Mouse (Mus musculus): ENCODE results near the gene Il5ra. TPM values are rescaled to one million over a fixed set of nuclear protein-coding genes. Genes with fewer than 3 reads are reported as not detected.

Gene Il5ra
- polyA plus RNA-seq (2014; fragmentation: Nextera tagmentation; extraction: Ambion mirVana) = not detected in 2 replicates

DNA sequence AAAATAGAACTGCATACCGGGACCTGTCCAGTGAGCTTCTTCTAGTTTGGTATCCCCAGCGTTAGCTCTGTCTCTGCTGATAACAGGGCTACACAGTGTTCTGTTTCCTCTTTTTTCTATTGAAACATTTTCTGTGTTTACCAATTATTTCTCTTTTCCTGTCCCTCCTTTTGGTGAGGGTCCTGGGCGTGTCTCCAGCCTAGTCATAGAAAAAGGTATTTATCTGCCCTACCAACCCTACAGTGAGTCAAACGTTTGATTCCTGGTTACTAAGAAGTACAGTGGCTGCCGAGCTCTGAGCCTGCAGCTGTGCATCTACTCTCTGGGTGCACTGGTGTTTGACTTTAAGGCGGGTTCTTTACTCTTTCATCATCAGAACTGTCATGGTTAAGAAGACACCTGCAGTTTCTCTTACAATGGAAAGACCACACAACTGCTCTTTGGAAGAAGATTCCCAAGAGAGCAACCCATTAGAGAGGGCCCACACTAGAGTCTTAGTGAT lies at the start of gene Il5ra:
TSS of gene Il5ra (minus strand) at position 151 of the 502 bp plus-strand sequence.
- Histone ChIP-seq H3K4me2 (replicated peaks; ENCODE audit: low read depth, low read length) (no peak within 1 kb of the TSS), H3K27me3 (ENCODE audit: control insufficient read depth, insufficient read depth, low read length) (no peaks in the 10 kb centered on the region), H3K4me1 (replicated peaks; ENCODE audit: control insufficient read depth, insufficient read depth, low read length) (no peaks in the 10 kb centered on the region), H3K9me3 (ENCODE audit: control insufficient read depth, low read length) (no peaks in the 10 kb centered on the region), H3K4me3 (ENCODE audit: low read depth, low read length) (no peak within 1 kb of the TSS), H3K9ac (ENCODE audit: low read depth, low read length) (no peak within 1 kb of the TSS), H3K36me3 (ENCODE audit: control insufficient read depth, insufficient read depth, low read length) (no peaks in the 10 kb centered on the region), H3K27ac (ENCODE audit: low read depth, low read length) (no peak within 1 kb of the TSS)
- ATAC-seq (ENCODE audit: low FRiP score) (no peak), DNase-seq (ENCODE audit: low spot score) (no peak)
- WGBS = 72% methylated on average over 6 of the region's 6 CpGs

DNA sequence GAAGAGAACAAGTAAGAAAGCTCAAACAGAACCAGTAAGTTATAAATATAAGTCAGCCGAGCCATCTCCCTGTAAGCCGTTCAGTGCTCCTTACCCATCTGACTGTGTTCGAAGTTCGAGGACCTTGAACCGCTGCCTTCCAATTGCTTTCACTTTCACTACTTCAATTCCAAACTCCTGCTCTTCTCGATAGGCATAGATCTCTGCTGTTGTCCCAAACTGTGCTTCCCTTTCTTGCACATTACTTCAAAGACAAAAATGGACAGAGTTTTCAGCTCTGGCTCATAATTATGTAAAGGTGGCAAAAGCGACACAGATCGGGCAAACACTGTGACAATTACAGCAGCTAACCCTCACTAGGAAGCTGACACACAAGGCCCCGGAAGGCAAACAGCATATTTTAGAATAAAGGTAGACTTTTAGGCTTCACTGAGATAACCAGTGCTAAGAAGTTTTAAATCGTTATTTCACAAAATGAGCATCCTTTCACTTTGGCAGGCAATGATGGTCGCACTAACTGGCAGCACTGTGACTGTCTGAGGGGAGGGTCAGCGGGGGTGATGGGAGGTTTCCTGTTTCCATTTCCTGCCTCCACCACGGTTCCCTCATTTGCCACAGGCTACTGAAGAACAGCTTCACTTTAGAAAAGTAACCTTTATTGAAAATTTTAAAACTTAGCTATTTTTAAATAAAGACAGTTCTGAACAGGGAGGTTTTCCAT lies 45.4 kb upstream of the Il5ra start:
- Histone ChIP-seq H3K4me3 (ENCODE audit: low read depth, low read length) (no peak overlapping the region), H3K27me3 (ENCODE audit: control insufficient read depth, insufficient read depth, low read length) (no peaks in the 10 kb centered on the region), H3K4me2 (replicated peaks; ENCODE audit: low read depth, low read length) (no peak overlapping the region), H3K27ac (ENCODE audit: low read depth, low read length) (no peak overlapping the region), H3K9me3 (ENCODE audit: control insufficient read depth, low read length) (no peaks in the 10 kb centered on the region), H3K36me3 (ENCODE audit: control insufficient read depth, insufficient read depth, low read length) (no peaks in the 10 kb centered on the region), H3K4me1 (replicated peaks; ENCODE audit: control insufficient read depth, insufficient read depth, low read length) (no peaks in the 10 kb centered on the region; the same call in none of the 2 replicates), H3K9ac (ENCODE audit: low read depth, low read length) (no peak overlapping the region)
- no peak for ATAC-seq (ENCODE audit: low FRiP score)
- DNase-seq (ENCODE audit: low spot score) = no peak
- WGBS = 94% methylated on average over 13 of the region's 13 CpGs

DNA sequence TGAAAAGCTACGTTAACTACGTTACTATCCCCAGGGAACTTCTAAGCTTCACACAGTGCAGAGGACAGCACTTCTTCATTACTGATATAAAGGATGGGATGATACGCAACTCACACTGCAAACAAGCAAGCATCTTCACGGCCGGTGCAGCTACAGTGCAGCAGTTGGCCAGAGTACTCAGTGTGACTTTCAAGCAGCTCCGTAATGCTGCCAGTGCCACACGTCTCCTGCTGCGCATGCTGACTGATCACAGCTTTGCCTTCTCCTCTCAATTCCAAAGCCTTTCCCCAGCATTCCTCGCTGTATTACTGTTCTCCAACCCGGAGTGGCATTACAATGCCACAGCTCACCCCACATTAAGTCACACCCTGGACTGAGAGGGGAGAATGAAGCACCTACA lies 44.8 kb upstream of the Il5ra start:
- H3K4me1 ChIP-seq (replicated peaks; ENCODE audit: control insufficient read depth, insufficient read depth, low read length) = no peaks in the 10 kb centered on the region
- no peak overlapping the region for H3K4me2 ChIP-seq (replicated peaks; ENCODE audit: low read depth, low read length)
- WGBS = 94% methylated on average over 10 of the region's 10 CpGs
- ATAC-seq (ENCODE audit: low FRiP score) (no peak), DNase-seq (ENCODE audit: low spot score) (no peak)
- no peaks in the 10 kb centered on the region for H3K9me3 ChIP-seq (ENCODE audit: control insufficient read depth, low read length)
- H3K9ac ChIP-seq (ENCODE audit: low read depth, low read length) = no peak overlapping the region
- no peaks in the 10 kb centered on the region for H3K36me3 ChIP-seq (ENCODE audit: control insufficient read depth, insufficient read depth, low read length)
- H3K27me3 ChIP-seq (ENCODE audit: control insufficient read depth, insufficient read depth, low read length) = no peaks in the 10 kb centered on the region
- H3K4me3 ChIP-seq (ENCODE audit: low read depth, low read length) = no peak overlapping the region
- H3K27ac ChIP-seq (ENCODE audit: low read depth, low read length) = no peak overlapping the region

DNA sequence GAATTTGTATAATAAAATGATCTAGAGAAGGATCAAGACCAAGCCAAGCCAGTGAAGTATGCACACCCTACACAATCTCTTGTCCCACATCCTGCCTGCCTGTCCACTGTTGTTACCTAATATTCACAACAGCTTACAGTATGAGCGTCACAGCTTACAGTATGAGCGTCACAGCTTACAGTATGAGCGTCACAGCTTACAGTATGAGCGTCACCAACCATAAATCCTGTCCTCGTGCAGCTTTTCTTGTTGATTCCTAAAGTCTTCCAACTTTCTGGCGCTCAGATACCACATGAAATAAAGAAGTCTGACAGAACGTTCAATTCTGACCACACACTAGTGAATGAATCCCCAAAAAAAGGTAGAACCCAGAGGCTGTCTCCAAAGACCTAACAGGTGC lies 44.3 kb upstream of the Il5ra start:
- Histone ChIP-seq H3K9me3 (ENCODE audit: control insufficient read depth, low read length) (no peaks in the 10 kb centered on the region), H3K27me3 (ENCODE audit: control insufficient read depth, insufficient read depth, low read length) (no peaks in the 10 kb centered on the region), H3K4me2 (replicated peaks; ENCODE audit: low read depth, low read length) (no peak overlapping the region), H3K4me3 (ENCODE audit: low read depth, low read length) (no peak overlapping the region), H3K27ac (ENCODE audit: low read depth, low read length) (no peak overlapping the region), H3K9ac (ENCODE audit: low read depth, low read length) (no peak overlapping the region), H3K36me3 (ENCODE audit: control insufficient read depth, insufficient read depth, low read length) (no peaks in the 10 kb centered on the region), H3K4me1 (replicated peaks; ENCODE audit: control insufficient read depth, insufficient read depth, low read length) (no peaks in the 10 kb centered on the region)
- no peak for DNase-seq (ENCODE audit: low spot score)
- WGBS = 94% methylated on average over 7 of the region's 7 CpGs
- ATAC-seq (ENCODE audit: low FRiP score) = no peak

DNA sequence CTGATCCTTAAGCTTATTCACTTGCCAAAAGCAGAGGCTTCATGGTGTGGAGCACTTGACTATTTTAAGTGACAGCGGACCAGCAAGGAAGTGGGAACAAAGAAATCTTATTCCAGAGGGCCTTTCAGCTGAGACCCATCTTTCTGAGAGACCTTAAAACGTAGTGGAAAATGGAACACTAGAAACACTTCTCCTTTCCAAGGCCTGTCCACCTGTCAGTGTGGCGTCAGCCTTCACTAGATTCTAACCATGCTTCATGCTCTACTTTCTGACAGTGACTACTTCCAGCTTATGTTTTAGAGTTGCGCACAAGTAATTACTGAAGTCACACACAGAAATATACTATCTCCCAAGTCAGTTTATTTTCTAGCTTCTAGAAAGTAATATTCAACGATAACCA lies 43.6 kb upstream of the Il5ra start:
- no peaks in the 10 kb centered on the region for H3K9me3 ChIP-seq (ENCODE audit: control insufficient read depth, low read length)
- H3K27ac ChIP-seq (ENCODE audit: low read depth, low read length) = no peak overlapping the region
- no peaks in the 10 kb centered on the region for H3K36me3 ChIP-seq (ENCODE audit: control insufficient read depth, insufficient read depth, low read length)
- no peak overlapping the region for H3K4me2 ChIP-seq (replicated peaks; ENCODE audit: low read depth, low read length)
- no peaks in the 10 kb centered on the region for H3K27me3 ChIP-seq (ENCODE audit: control insufficient read depth, insufficient read depth, low read length)
- WGBS = 95% methylated on average over 5 of the region's 5 CpGs
- DNase-seq (ENCODE audit: low spot score) (no peak), ATAC-seq (ENCODE audit: low FRiP score) (no peak)
- H3K4me1 ChIP-seq (replicated peaks; ENCODE audit: control insufficient read depth, insufficient read depth, low read length) = no peaks in the 10 kb centered on the region
- H3K4me3 ChIP-seq (ENCODE audit: low read depth, low read length) = no peak overlapping the region
- H3K9ac ChIP-seq (ENCODE audit: low read depth, low read length) = no peak overlapping the region

DNA sequence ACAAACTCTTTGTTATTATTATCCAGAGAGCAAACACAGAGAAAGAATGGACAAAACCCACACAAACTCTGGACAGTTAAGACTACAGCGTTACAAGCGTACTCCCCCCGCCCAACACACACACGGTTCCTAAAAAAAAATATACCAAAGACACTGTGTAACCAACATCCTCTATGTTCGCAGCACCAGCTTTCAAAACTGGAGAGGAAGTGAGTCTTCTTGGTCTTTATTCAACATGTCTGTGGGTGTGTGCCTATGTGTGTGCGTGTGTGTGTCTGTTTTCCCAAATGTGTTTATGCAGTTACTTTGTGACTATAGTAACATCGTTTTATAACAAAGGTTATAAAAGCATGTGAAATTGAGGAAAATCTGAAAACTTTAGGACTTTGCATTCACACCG lies 42.6 kb upstream of the Il5ra start:
- no peak for DNase-seq (ENCODE audit: low spot score)
- no peaks in the 10 kb centered on the region for H3K4me1 ChIP-seq (replicated peaks; ENCODE audit: control insufficient read depth, insufficient read depth, low read length)
- 93% methylated on average over 8 of the region's 8 CpGs for WGBS
- no peak overlapping the region for H3K27ac ChIP-seq (ENCODE audit: low read depth, low read length)
- H3K36me3 ChIP-seq (ENCODE audit: control insufficient read depth, insufficient read depth, low read length) = no peaks in the 10 kb centered on the region
- no peak overlapping the region for H3K4me3 ChIP-seq (ENCODE audit: low read depth, low read length)
- H3K27me3 ChIP-seq (ENCODE audit: control insufficient read depth, insufficient read depth, low read length) = no peaks in the 10 kb centered on the region
- H3K9ac ChIP-seq (ENCODE audit: low read depth, low read length) = no peak overlapping the region
- ATAC-seq (ENCODE audit: low FRiP score) = no peak
- no peaks in the 10 kb centered on the region for H3K9me3 ChIP-seq (ENCODE audit: control insufficient read depth, low read length)
- no peak overlapping the region for H3K4me2 ChIP-seq (replicated peaks; ENCODE audit: low read depth, low read length)

DNA sequence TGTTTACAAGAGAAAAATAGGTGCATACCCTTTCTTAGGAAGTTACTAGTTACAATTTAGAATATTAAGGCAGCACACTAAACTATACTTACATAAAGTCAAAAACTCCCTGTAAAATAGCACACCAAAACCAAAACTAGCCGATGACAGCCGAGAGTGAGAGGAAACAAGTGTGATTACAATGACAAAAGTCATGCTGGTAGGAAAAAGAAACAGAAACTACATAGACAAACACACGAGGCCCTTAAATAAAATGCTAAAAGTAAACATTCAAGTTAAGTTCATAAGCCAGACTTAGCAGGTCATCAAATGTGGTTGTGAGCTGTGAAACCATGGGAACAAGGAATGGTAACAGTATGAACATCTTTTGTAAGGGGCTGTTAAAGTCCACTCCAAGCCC lies 38.3 kb upstream of the Il5ra start:
- no peaks in the 10 kb centered on the region for H3K36me3 ChIP-seq (ENCODE audit: control insufficient read depth, insufficient read depth, low read length)

DNA sequence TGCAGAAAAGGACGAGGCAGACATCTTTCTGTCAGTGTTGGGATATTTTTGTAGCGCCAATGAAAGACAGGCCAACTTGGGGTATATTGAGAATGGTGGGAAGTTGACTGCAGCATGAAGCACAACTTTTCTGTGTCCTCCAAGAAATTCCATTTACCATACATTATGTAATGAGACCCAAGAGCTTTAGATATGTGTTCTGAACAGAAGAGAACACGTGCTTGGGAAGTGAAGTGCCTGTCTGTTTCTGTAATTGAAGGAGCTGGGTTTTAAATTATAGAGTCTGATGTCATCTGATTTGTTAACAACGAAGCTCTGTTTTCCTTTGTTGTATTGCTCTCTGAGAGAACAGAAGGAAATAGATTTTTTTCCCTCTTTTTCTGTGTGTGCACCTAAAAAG lies 21.2 kb upstream of the Il5ra start:
- Histone ChIP-seq H3K36me3 (ENCODE audit: control insufficient read depth, insufficient read depth, low read length) (no peaks in the 10 kb centered on the region; the same call in 1 of the 2 replicates), H3K4me1 (replicated peaks; ENCODE audit: control insufficient read depth, insufficient read depth, low read length) (no peaks in the 10 kb centered on the region), H3K4me2 (replicated peaks; ENCODE audit: low read depth, low read length) (peak overlapping the region; percentile 90), H3K9me3 (ENCODE audit: control insufficient read depth, low read length) (no peaks in the 10 kb centered on the region), H3K27ac (ENCODE audit: low read depth, low read length) (no peak overlapping the region), H3K4me3 (ENCODE audit: low read depth, low read length) (peak overlapping the region; percentile 54), H3K27me3 (ENCODE audit: control insufficient read depth, insufficient read depth, low read length) (no peaks in the 10 kb centered on the region), H3K9ac (ENCODE audit: low read depth, low read length) (peak overlapping the region; percentile 52)
- WGBS = 57% methylated on average over 4 of the region's 4 CpGs
- no peak for ATAC-seq (ENCODE audit: low FRiP score)
- DNase-seq (ENCODE audit: low spot score) = no peak

More for the DNA sequence above, 38.3 kb upstream of the Il5ra start:
- Histone ChIP-seq H3K9ac (ENCODE audit: low read depth, low read length) (no peak overlapping the region), H3K27me3 (ENCODE audit: control insufficient read depth, insufficient read depth, low read length) (no peaks in the 10 kb centered on the region), H3K4me3 (ENCODE audit: low read depth, low read length) (no peak overlapping the region), H3K9me3 (ENCODE audit: control insufficient read depth, low read length) (no peaks in the 10 kb centered on the region), H3K27ac (ENCODE audit: low read depth, low read length) (no peak overlapping the region), H3K4me1 (replicated peaks; ENCODE audit: control insufficient read depth, insufficient read depth, low read length) (no peaks in the 10 kb centered on the region), H3K4me2 (replicated peaks; ENCODE audit: low read depth, low read length) (no peak overlapping the region)
- ATAC-seq (ENCODE audit: low FRiP score) (no peak), DNase-seq (ENCODE audit: low spot score) (no peak)
- 94% methylated on average over 3 of the region's 3 CpGs for WGBS

DNA sequence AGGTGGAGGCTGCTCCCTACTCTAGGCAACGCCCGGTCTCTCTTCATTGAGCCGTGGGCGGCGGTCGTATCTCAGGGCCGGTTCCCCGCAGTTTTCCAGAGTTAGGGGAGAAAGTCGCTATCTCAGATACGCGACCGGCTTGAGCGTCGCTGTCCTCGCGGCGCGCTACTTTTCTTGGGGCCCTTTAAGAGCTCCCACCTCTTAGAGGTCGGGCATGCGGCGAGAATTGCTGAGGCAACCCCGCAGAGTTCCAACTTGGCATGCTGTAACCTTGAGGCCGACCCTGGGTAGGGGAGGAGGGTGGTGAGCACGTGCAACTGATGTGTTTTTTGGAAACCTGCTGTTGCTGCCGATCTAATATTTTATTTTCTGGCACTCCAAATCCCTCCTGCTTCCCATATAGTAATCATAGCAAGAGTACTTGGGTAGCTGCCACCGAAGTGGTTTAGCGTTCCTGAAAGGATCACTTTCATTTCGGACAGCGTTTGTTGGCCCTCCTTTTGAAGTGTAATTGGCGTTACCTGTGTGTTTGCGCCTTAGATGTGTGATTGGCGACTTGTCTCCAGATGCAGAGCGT lies 20.5 kb upstream of the Il5ra start:
- Histone ChIP-seq H3K9ac (ENCODE audit: low read depth, low read length) (peak overlapping the region; percentile 52), H3K4me1 (replicated peaks; ENCODE audit: control insufficient read depth, insufficient read depth, low read length) (no peaks in the 10 kb centered on the region), H3K4me3 (ENCODE audit: low read depth, low read length) (peak overlapping the region; percentile 54), H3K27ac (ENCODE audit: low read depth, low read length) (no peak overlapping the region), H3K27me3 (ENCODE audit: control insufficient read depth, insufficient read depth, low read length) (no peaks in the 10 kb centered on the region), H3K36me3 (ENCODE audit: control insufficient read depth, insufficient read depth, low read length) (no peaks in the 10 kb centered on the region), H3K4me2 (replicated peaks; ENCODE audit: low read depth, low read length) (peak overlapping the region; percentile 90), H3K9me3 (ENCODE audit: control insufficient read depth, low read length) (no peaks in the 10 kb centered on the region)
- WGBS = 2% methylated on average over 33 of the region's 33 CpGs
- DNase-seq (ENCODE audit: low spot score) = no peak
- peak; percentile 86 for ATAC-seq (ENCODE audit: low FRiP score)
